Mouse (Mus musculus) spleen, adult 2 months (tissue): Measurements from ENCODE around the gene Rnf2. TPM values are rescaled to one million over a fixed set of nuclear protein-coding genes. Genes with fewer than 3 reads are reported as not detected.

Experiments used
- DNase-seq, 2 experiments: peaks; one replicate each; pipeline versions ENCODE4 v3.0.0 to v3.0.0-alpha.2; 2012 to 2021; ENCODE audit warnings: low spot score in 2 of 2, low read depth in 1 of 2
- H3K27ac ChIP-seq: fragments of 200-500 bp; 2 replicates; pipeline ENCODE4 v1.5.1; 2012; ENCODE audit warnings: low read length, inconsistent platforms; ENCODE audit not compliant: insufficient read depth
- H3K27me3 ChIP-seq: fragments of 200-500 bp; 2 replicates; pipeline ENCODE4 v1.6.1; 2012; ENCODE audit warnings: mild to moderate bottlenecking, moderate library complexity, low read length, inconsistent platforms; ENCODE audit not compliant: control insufficient read depth, insufficient read depth
- H3K36me3 ChIP-seq: fragments of 200-500 bp; 2 replicates; pipeline ENCODE4 v1.6.1; 2012; ENCODE audit warnings: mild to moderate bottlenecking, low read length, inconsistent platforms; ENCODE audit not compliant: control insufficient read depth, insufficient read depth
- H3K4me1 ChIP-seq: fragments of 200-500 bp; 2 replicates; pipeline ENCODE4 v1.6.1; 2011; ENCODE audit warnings: inconsistent platforms; ENCODE audit not compliant: control insufficient read depth, insufficient read depth, insufficient read length
- H3K4me3 ChIP-seq: fragments of 200-500 bp; 2 replicates; pipeline ENCODE4 v1.5.1; 2011; ENCODE audit warnings: mild to moderate bottlenecking, inconsistent platforms; ENCODE audit not compliant: insufficient read depth, insufficient read length; ENCODE audit errors: extremely low read depth
- CTCF ChIP-seq: fragments of 200-500 bp; IDR thresholded peaks from 2 replicates; pipeline ENCODE4 v1.5.1; 2011; ENCODE audit warnings: mild to moderate bottlenecking, inconsistent platforms; ENCODE audit not compliant: insufficient read depth, insufficient read length, insufficient replicate concordance; ENCODE audit errors: extremely low read depth
- POLR2A ChIP-seq: fragments of 200-500 bp; IDR thresholded peaks from 2 replicates; pipeline ENCODE4 v1.6.1; 2011; ENCODE audit warnings: low read depth, low read length, inconsistent platforms
- WGBS: fragments of 180-500 bp; shearing (Covaris S2); methylation state at CpG from one replicate; pipeline ENCODE4 v1.1.7; 2018; 5-methylcytosine and 5-hydroxymethylcytosine counted together
- polyA plus RNA-seq: library from polyadenylated mRNA; depleted of rRNA; stranded (reverse); fragments of >200 nt; gene quantifications from 2 replicates; pipeline ENCODE4 v1.2.3, GENCODE M21; 2012; rRNA removed

The Rnf2 gene
- polyA plus RNA-seq, 1 experiment: 8.8 TPM

DNA sequence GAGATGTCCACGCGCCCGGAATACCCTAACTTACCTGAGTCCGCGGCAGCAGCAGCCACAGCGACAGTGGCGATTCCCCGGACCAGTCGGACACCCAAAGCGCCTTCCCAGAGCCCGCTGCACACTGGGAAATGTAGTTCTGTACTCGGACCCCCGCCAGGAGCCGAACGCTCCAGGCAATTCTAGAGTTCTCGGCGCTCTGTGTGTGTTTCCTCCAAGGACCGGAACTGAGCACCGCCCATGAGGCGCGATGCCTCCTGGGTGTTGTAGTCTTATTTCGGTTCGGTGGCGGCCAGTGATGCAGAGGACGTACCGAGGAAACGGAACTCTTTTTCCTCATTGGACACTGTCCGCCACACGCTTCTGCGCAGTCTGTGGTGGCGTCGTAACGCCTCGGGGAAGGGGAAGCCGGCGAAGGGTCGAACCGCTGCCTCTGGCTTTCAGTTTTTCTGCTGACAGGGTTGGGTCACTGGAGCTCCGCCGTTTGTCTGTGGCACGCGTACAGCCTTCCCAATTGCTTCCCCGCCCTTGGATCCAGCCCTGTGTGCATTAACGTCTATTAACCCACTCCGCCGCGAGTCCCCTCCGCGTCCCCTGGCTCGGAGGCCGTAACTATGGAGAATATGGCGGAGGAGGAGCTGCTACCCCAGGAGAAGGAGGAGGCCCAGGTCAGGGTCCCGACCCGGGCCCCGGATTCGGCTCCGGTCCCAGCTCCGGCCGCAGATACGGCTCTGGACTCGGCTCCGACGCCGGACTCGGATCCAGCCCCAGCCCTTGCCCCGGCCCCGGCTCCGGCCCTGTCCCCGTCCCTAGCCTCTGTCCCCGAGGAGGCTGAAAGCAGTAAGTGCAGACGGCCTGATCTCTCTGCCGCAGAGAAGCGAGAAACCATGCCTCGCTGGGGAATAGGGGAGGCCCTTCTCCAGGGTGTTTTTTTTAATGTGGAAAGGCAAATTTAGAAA, 72.2 kb downstream of the Rnf2 start, which contains the start of the genes Swt1 and Trmt1l:
TSS of gene Swt1 (minus strand) at position 193 of the 959 bp plus-strand sequence.
TSS of gene Trmt1l (plus strand) at position 280 of the 959 bp plus-strand sequence.
- no peaks in the 10 kb centered on the region for H3K36me3 ChIP-seq
- no peak for TF ChIP-seq CTCF
- peak; percentile 96 for TF ChIP-seq POLR2A
- under 1% methylated on average over 74 of the region's 74 CpGs for WGBS
- peak within 1 kb of the TSS; percentile 95 for H3K27ac ChIP-seq
- no peaks in the 10 kb centered on the region for H3K27me3 ChIP-seq
- H3K4me3 ChIP-seq: peak within 1 kb of the TSS; percentile 90
- peak; percentile 95 for DNase-seq
- peaks cover 2% of the 10 kb centered on the region for H3K4me1 ChIP-seq

DNA sequence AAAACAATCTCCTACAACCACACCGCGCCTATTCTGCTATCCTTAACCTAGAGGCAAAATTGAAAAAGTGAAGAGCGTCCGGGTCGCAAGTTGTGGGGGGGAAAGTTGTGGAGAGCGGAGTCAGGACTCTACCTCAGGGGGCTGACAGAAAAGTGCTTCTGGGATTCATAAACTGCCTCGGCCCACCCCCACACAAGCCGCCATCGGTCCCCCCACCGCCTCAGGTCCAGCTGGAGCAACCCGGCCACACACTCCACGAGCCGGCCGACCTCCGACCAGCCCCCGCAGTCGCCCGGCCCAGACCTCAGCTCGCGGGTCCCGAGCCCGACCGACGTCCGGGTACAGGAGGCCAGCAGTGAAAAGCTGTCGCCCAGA, 72.9 kb downstream of the Rnf2 start:
- Histone ChIP-seq H3K36me3 (no peaks in the 10 kb centered on the region), H3K4me1 (peaks cover 2% of the 10 kb centered on the region), H3K27me3 (no peaks in the 10 kb centered on the region), H3K27ac (peak overlapping the region; percentile 80), H3K4me3 (peak overlapping the region; percentile 84)
- TF ChIP-seq CTCF (no peak), POLR2A (no peak)
- DNase-seq: no peak
- WGBS: under 1% methylated on average over 26 of the region's 26 CpGs

DNA sequence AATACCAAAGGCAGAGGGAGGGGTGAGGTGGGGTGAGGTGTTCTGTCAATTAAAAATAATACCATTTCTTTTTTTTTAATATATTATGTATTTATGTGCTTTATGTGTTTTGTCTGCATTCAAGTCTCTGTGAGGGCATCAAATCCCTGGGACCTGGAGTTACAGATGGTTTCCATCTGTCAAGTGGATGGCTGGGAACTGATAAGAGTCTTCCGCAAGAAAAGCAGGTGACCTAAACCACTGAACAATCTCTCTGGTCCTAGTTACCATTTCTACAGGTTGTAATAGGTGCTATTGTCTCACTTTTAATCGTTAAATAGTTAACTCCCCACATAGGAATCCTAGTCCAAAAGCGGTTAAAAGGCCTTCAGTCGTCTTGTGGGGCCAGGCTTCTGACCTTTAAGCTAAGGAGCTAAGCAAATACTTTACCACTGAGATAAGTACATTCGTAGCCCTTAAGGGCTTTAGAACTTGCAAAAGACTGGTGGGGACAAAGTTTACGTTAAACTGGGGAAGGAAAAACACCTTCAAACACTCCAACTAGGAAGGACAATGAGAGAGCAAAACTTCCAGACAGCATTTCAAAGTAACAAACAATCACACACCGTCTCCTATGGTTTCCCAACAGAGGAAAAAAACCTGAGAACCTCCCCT, 73.7 kb downstream of the Rnf2 start:
- H3K36me3 ChIP-seq: no peaks in the 10 kb centered on the region; the same call in 1 of the 2 replicates
- no peak overlapping the region for H3K27ac ChIP-seq
- peaks cover 2% of the 10 kb centered on the region for H3K4me1 ChIP-seq
- DNase-seq: no peak
- WGBS: 51% methylated on average over 7 of the region's 7 CpGs
- no peaks in the 10 kb centered on the region for H3K27me3 ChIP-seq
- H3K4me3 ChIP-seq: peak overlapping the region; percentile 5
- no peak for TF ChIP-seq CTCF
- TF ChIP-seq POLR2A: no peak

DNA sequence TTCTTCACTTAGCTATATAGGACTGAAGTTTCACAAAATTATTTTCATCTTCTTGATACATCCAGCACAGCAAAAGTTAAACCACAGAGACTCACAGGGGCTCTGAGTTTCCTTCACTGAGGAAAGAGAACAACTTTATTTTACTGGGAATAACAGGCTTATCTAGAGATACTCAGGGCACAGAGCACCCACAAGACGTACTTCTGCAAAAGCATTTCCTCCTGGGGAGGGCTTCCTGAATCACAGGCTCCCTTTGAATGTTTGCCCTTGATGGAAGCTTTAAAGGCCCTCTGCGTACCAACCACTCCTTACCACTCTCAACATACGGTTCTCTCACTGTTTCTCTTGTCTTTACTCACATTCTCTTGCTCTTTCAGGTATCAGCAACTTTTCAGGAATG, 78.6 kb downstream of the Rnf2 start:
- no peak overlapping the region for H3K4me3 ChIP-seq
- peaks cover 2% of the 10 kb centered on the region; the same call in 1 of the 2 replicates for H3K4me1 ChIP-seq
- TF ChIP-seq POLR2A (no peak), CTCF (no peak)
- H3K27ac ChIP-seq: no peak overlapping the region
- H3K27me3 ChIP-seq: no peaks in the 10 kb centered on the region
- no peak for DNase-seq
- H3K36me3 ChIP-seq: peaks cover 9% of the 10 kb centered on the region
- 25% methylated on average over 3 of the region's 3 CpGs for WGBS

DNA sequence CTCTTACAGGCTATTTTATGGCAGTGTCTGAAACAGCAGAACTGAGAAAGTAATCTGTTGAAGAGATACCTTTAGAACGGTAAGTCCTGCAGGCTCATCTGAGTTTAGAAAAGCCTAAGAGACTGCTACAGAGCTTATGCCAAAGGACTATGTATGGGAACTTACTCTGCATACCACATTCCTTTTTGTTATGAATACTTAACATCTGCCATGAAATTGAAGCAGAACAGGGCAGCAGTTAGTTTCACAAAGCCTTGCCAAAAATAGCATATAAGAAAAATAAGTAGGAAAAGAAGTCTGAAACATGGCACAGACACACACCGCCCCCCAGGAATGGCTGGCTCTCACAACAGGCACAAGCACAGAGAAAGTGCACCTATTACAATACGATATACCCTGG, 90.9 kb downstream of the Rnf2 start:
- H3K27ac ChIP-seq: no peak overlapping the region
- no peak for DNase-seq
- no peak overlapping the region for H3K4me3 ChIP-seq
- 97% methylated on average over 3 of the region's 3 CpGs for WGBS
- TF ChIP-seq POLR2A: no peak
- TF ChIP-seq CTCF: no peak
- peaks cover 8% of the 10 kb centered on the region; the same call in 1 of the 2 replicates for H3K36me3 ChIP-seq
- H3K27me3 ChIP-seq: no peaks in the 10 kb centered on the region
- H3K4me1 ChIP-seq: no peaks in the 10 kb centered on the region

Other genes starting within 250 kb of the Rnf2 start
- gene Ivns1abp, start 156.5 kb downstream of the Rnf2 start, polyA plus RNA-seq: 30.5 and 35.7 TPM in 2 replicates
- gene Swt1, start 72.5 kb downstream of the Rnf2 start, polyA plus RNA-seq: 3.7 and 4.1 TPM in 2 replicates
- gene Trmt1l, start 72.4 kb downstream of the Rnf2 start, polyA plus RNA-seq: 11.9 and 14.2 TPM in 2 replicates
- gene Fam129a, start 70.2 kb upstream of the Rnf2 start, polyA plus RNA-seq: 4.9 and 6.0 TPM in 2 replicates